Mouse (Mus musculus) liver, embryonic 12.5 days (tissue): ENCODE measurements around the gene Gm10382. TPM values are rescaled to one million over a fixed set of nuclear protein-coding genes. Genes with fewer than 3 reads are reported as not detected.
A peak's percentile ranks its signal among the peaks of the same experiment; 100 is the strongest.

Source experiments
- ATAC-seq: fragments of 200-750 bp; cut with Nextera tagmentation; 2 replicates; pipeline ENCODE4 v1.8.0; 2017; ENCODE audit warnings: moderate number of reproducible peaks, mild to moderate bottlenecking, moderate library complexity
- H3K27ac ChIP-seq: fragments of 300-500 bp; sonication (generic); 2 replicates; pipeline ENCODE4 v1.5.1; 2016; ENCODE audit warnings: mild to moderate bottlenecking
- H3K27me3 ChIP-seq: fragments of 300-500 bp; sonication (generic); replicated peaks from 2 replicates; pipeline ENCODE4 v1.6.1; 2016; ENCODE audit warnings: mild to moderate bottlenecking, moderate library complexity
- H3K36me3 ChIP-seq: fragments of 300-500 bp; sonication (generic); 2 replicates; pipeline ENCODE4 v1.6.1; 2016; ENCODE audit warnings: mild to moderate bottlenecking, moderate library complexity
- H3K4me1 ChIP-seq: fragments of 300-500 bp; sonication (generic); 2 replicates; pipeline ENCODE4 v1.6.1; 2016
- H3K4me2 ChIP-seq: fragments of 300-500 bp; sonication (generic); 2 replicates; pipeline ENCODE4 v1.6.1; 2016; ENCODE audit warnings: mild to moderate bottlenecking, moderate library complexity
- H3K4me3 ChIP-seq: fragments of 300-500 bp; sonication (generic); 2 replicates; pipeline ENCODE4 v1.5.1; 2016; ENCODE audit warnings: mild to moderate bottlenecking, moderate library complexity
- H3K9ac ChIP-seq: fragments of 300-500 bp; sonication (generic); 2 replicates; pipeline ENCODE4 v1.6.1; 2016; ENCODE audit warnings: mild to moderate bottlenecking, moderate library complexity
- H3K9me3 ChIP-seq: fragments of 300-500 bp; sonication (generic); replicated peaks from 2 replicates; pipeline ENCODE4 v1.6.1; 2016; ENCODE audit warnings: mild to moderate bottlenecking, moderate library complexity
- WGBS: fragments of 180-500 bp; shearing (Covaris S2); methylation state at CpG from one replicate; pipeline ENCODE4 v1.1.7; 2016; ENCODE audit not compliant: insufficient replicate concordance; 5-methylcytosine and 5-hydroxymethylcytosine counted together
- polyA plus RNA-seq: library from polyadenylated mRNA; unstranded; fragments of >200 nt; fragmentation: Nextera tagmentation; extraction: Ambion mirVana; gene quantifications from 2 replicates; pipeline ENCODE4 v1.2.1, GENCODE M21; 2016

Gm10382 gene
- polyA plus RNA-seq, 1 experiment from 2014 or later = 0.66 TPM

GRCm38 (mm10) chr5:125402476-125402875 is 13.4 kb downstream of the Gm10382 start:
- Histone ChIP-seq H3K4me1 (peaks cover 34% of the 10 kb centered on the region), H3K36me3 (no peaks in the 10 kb centered on the region), H3K4me3 (peak overlapping the region; percentile 3; the same call in 1 of the 2 replicates), H3K27ac (no peak overlapping the region), H3K9me3 (no peaks in the 10 kb centered on the region), H3K9ac (no peak overlapping the region), H3K27me3 (peaks cover 44% of the 10 kb centered on the region), H3K4me2 (peak overlapping the region; percentile 89)
- WGBS = 40% methylated on average over 10 of the region's 10 CpGs
- ATAC-seq = no peak

GRCm38 (mm10) chr5:125402991-125403390 is 13.9 kb downstream of the Gm10382 start:
- no peaks in the 10 kb centered on the region for H3K9me3 ChIP-seq
- ATAC-seq = no peak
- H3K4me2 ChIP-seq = peak overlapping the region; percentile 89
- H3K4me1 ChIP-seq = peaks cover 39% of the 10 kb centered on the region
- no peak overlapping the region for H3K27ac ChIP-seq
- H3K4me3 ChIP-seq = peak overlapping the region; percentile 3; the same call in 1 of the 2 replicates
- peaks cover 44% of the 10 kb centered on the region for H3K27me3 ChIP-seq
- H3K9ac ChIP-seq = no peak overlapping the region
- no peaks in the 10 kb centered on the region for H3K36me3 ChIP-seq
- WGBS = 44% methylated on average over 6 of the region's 6 CpGs

GRCm38 (mm10) chr5:125403481-125404465 is 14.7 kb downstream of the Gm10382 start:
- no peaks in the 10 kb centered on the region for H3K36me3 ChIP-seq
- H3K4me2 ChIP-seq = peak overlapping the region; percentile 89
- H3K9me3 ChIP-seq = no peaks in the 10 kb centered on the region
- no peak for ATAC-seq
- peaks cover 37% of the 10 kb centered on the region for H3K27me3 ChIP-seq
- peaks cover 47% of the 10 kb centered on the region for H3K4me1 ChIP-seq
- WGBS = 18% methylated on average over 31 of the region's 31 CpGs
- peak overlapping the region; percentile 64 for H3K4me3 ChIP-seq
- peak overlapping the region; percentile 59 for H3K9ac ChIP-seq
- peak overlapping the region; percentile 17; the same call in 1 of the 2 replicates for H3K27ac ChIP-seq

GRCm38 (mm10) chr5:125404536-125404902 is 15.4 kb downstream of the Gm10382 start:
- Histone ChIP-seq H3K9ac (peak overlapping the region; percentile 70), H3K9me3 (no peaks in the 10 kb centered on the region), H3K27me3 (peaks cover 29% of the 10 kb centered on the region), H3K4me1 (peaks cover 52% of the 10 kb centered on the region), H3K4me3 (peak overlapping the region; percentile 64), H3K27ac (peak overlapping the region; percentile 88), H3K4me2 (peak overlapping the region; percentile 89), H3K36me3 (no peaks in the 10 kb centered on the region)
- no peak for ATAC-seq
- WGBS = 2% methylated on average over 7 of the region's 7 CpGs

GRCm38 (mm10) chr5:125404903-125405545 is 15.9 kb downstream of the Gm10382 start:
- WGBS = under 1% methylated on average over 28 of the region's 28 CpGs
- Histone ChIP-seq H3K4me1 (peaks cover 57% of the 10 kb centered on the region), H3K27ac (peak overlapping the region; percentile 88), H3K9me3 (no peaks in the 10 kb centered on the region), H3K4me3 (peak overlapping the region; percentile 64), H3K9ac (peak overlapping the region; percentile 70), H3K36me3 (no peaks in the 10 kb centered on the region), H3K27me3 (peaks cover 24% of the 10 kb centered on the region), H3K4me2 (peak overlapping the region; percentile 89)
- ATAC-seq = peak; percentile 26; the same call in 1 of the 2 replicates

- Histone ChIP-seq H3K27me3 (peaks cover 21% of the 10 kb centered on the region), H3K4me2 (peak overlapping the region; percentile 89), H3K36me3 (no peaks in the 10 kb centered on the region), H3K27ac (peak overlapping the region; percentile 88), H3K4me1 (peaks cover 61% of the 10 kb centered on the region), H3K9me3 (no peaks in the 10 kb centered on the region), H3K4me3 (peak overlapping the region; percentile 64), H3K9ac (peak overlapping the region; percentile 78)
- WGBS = 2% methylated on average over 31 of the region's 31 CpGs
- ATAC-seq = peak; percentile 36
Observed at GRCm38 (mm10) chr5:125405546-125406248, 16.6 kb downstream of the Gm10382 start.

- H3K27ac ChIP-seq = peak overlapping the region; percentile 84
- peak overlapping the region; percentile 64 for H3K4me3 ChIP-seq
- WGBS = 2% methylated on average over 20 of the region's 20 CpGs
- peak; percentile 51 for ATAC-seq
- H3K9me3 ChIP-seq = no peaks in the 10 kb centered on the region
- H3K9ac ChIP-seq = peak overlapping the region; percentile 78
- peaks cover 16% of the 10 kb centered on the region for H3K27me3 ChIP-seq
- H3K4me1 ChIP-seq = peaks cover 61% of the 10 kb centered on the region
- H3K4me2 ChIP-seq = peak overlapping the region; percentile 89
- H3K36me3 ChIP-seq = no peaks in the 10 kb centered on the region
Observed at GRCm38 (mm10) chr5:125406322-125407016, 17.3 kb downstream of the Gm10382 start.

GRCm38 (mm10) chr5:125407020-125407830 is 18.1 kb downstream of the Gm10382 start:
- Histone ChIP-seq H3K27me3 (peaks cover 10% of the 10 kb centered on the region), H3K9me3 (no peaks in the 10 kb centered on the region), H3K9ac (peak overlapping the region; percentile 78), H3K4me1 (peaks cover 61% of the 10 kb centered on the region), H3K36me3 (no peaks in the 10 kb centered on the region), H3K27ac (peak overlapping the region; percentile 84; the same call in 1 of the 2 replicates), H3K4me3 (peak overlapping the region; percentile 64), H3K4me2 (peak overlapping the region; percentile 89)
- WGBS = 50% methylated on average over 13 of the region's 13 CpGs
- no peak for ATAC-seq

GRCm38 (mm10) chr5:125407910-125408575 is 18.9 kb downstream of the Gm10382 start:
- 39% methylated on average over 14 of the region's 14 CpGs for WGBS
- Histone ChIP-seq H3K4me1 (peaks cover 53% of the 10 kb centered on the region), H3K27ac (peak overlapping the region; percentile 75)

GRCm38 (mm10) chr5:125408842-125409241 is 19.7 kb downstream of the Gm10382 start:
- Histone ChIP-seq H3K4me2 (peak overlapping the region; percentile 89), H3K4me3 (peak overlapping the region; percentile 56), H3K36me3 (peaks cover 10% of the 10 kb centered on the region), H3K27me3 (no peaks in the 10 kb centered on the region), H3K4me1 (peaks cover 45% of the 10 kb centered on the region), H3K27ac (peak overlapping the region; percentile 75), H3K9me3 (no peaks in the 10 kb centered on the region), H3K9ac (peak overlapping the region; percentile 54)
- peak; percentile 79 for ATAC-seq
- under 1% methylated on average over 13 of the region's 13 CpGs for WGBS

More at GRCm38 (mm10) chr5:125407910-125408575, 18.9 kb downstream of the Gm10382 start:
- Histone ChIP-seq H3K27me3 (peaks cover 2% of the 10 kb centered on the region), H3K4me3 (peak overlapping the region; percentile 56), H3K9ac (no peak overlapping the region), H3K4me2 (peak overlapping the region; percentile 89), H3K36me3 (peaks cover 2% of the 10 kb centered on the region; the same call in 1 of the 2 replicates), H3K9me3 (no peaks in the 10 kb centered on the region)
- no peak for ATAC-seq
